Mouse (Mus musculus): ENCODE data around the gene Ranbp1. TPM values are rescaled to one million over a fixed set of nuclear protein-coding genes. Genes with fewer than 3 reads are reported as not detected.
"Not testable (repeated sequence)": the region's sequence is repeated elsewhere in the genome, so short reads cannot be mapped to it uniquely, and the experiment has no call there.

Ranbp1 gene
- total RNA-seq (2021), result 100 to 1,000 TPM; 123 to 127 TPM
- long read RNA-seq, experiment 1, transcript Ranbp1-202 (6 exons, 1,085 nt), result major isoform, 265 of 294 reads
- long read RNA-seq, experiment 1, partial matches to known transcripts, result 23 of 294 reads
- long read RNA-seq, experiment 1, other reads (novel, unspliced or antisense), result 6 of 294 reads
- long read RNA-seq, experiment 2, transcript Ranbp1-202 (6 exons, 1,085 nt), result major isoform, 163 of 170 reads
- long read RNA-seq, experiment 2, partial matches to known transcripts, result 5 of 170 reads
- long read RNA-seq, experiment 2, other reads (novel, unspliced or antisense), result 2 of 170 reads

DNA sequence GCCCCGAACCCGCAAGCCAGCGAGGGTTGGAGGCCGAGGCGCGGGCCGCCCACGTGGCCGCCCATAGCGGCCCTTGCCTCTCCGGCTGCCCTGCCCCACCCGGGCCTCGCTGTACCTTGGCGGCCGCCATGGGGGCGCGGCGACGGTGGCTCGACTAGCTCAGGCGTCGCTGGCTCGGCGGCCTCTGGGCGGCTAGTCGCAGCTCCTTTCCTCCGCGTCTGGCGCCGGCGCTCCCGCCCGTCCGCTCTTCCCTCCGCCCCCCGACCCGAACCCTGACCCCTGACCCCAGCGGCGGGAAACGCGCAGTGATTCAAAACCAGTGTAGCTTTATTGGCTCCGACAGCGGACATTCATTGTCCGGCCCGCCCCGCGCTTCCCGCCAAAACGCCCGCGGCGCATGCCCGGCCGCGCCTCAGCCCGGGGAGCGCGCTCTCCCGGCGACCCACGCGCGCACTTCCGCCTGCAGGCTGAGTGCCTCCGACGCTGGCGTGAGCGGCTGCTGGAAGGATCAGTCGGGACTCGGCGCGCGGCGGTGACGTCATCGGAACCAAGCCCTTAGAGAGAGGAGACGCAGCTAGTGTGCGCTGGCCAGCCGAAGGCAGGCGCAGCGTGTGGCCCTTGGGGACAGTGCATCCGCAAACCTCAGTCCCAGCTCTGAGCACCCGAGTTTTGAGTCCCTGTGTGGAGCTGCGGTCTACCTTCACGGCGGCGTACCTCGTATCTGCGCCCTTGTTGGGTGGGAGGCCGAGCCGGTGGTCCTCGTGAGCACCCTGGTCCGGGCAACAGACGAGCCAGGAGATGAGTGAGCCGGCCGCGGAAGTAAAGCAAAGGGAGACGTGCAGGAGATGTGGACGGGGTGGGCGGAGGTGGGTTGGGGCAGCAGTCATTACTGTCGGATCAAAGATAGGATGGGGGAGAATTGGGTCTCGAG, at the start of gene Ranbp1, which contains the start of gene Trmt2a:
Gene Ranbp1, minus strand, starts transcription at position 300 of the 931 bp plus-strand sequence.
Gene Trmt2a, plus strand, starts transcription at position 247 of the 931 bp plus-strand sequence.
- peak; percentile 98 for DNase-seq

- not testable (repeated sequence) for DNase-seq
These were observed 41.1 kb upstream of the Ranbp1 start for GRCm38 (mm10) chr16:18289614-18290013.

GRCm38 (mm10) chr16:18289067-18289588, 40.6 kb upstream of the Ranbp1 start, which contains the start of gene Dgcr8:
Dgcr8 (minus strand) TSS chr16:18289246.
- peak; percentile 99 for DNase-seq

DNA sequence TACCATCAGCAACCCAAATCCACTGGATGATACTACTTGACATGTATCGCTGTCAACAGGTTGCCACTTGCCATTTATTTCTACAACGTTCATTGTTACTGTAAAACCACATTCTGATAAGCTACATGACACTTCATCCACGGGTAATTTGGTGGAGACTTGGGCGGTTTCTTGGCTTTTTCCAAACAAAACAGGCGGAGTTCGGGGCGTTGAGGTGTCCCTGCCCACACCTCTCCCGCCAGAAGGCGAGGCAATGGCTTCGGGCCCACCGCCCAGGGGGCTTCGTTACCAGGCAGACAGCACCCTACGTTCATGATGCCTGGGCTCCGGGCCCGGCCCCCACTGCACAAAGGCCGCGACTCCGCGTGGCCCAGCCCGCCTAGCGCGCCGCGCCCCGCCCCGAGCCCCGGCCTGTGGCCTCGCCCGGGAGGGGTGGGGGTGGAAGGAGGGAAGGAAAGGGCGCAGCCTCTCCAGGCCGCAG, 40.1 kb upstream of the Ranbp1 start:
- peak; percentile 88 for DNase-seq

DNA sequence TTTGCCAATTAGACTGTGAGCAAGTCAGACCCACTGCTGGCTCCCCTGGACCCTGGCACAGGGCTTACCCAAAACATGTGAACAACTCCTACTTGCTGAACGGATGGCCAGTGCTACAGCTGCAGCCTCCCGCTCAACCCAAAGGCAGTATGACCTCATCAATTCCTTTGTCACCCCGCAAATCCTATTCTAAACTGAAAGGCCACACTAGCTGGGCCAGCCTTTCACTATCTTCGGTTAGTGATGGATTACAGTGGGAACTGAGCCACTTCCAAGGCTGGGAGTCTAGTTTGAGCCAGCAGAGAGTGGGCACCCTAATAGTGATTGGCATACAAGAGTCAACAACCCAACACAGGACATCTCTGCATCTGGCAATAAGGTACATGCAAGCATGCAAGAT, 39.6 kb upstream of the Ranbp1 start:
- peak; percentile 31 for DNase-seq

GRCm38 (mm10) chr16:18275166-18275565, 26.6 kb upstream of the Ranbp1 start:
- no peak for DNase-seq

GRCm38 (mm10) chr16:18268182-18268581, 19.6 kb upstream of the Ranbp1 start:
- no peak for DNase-seq

DNA sequence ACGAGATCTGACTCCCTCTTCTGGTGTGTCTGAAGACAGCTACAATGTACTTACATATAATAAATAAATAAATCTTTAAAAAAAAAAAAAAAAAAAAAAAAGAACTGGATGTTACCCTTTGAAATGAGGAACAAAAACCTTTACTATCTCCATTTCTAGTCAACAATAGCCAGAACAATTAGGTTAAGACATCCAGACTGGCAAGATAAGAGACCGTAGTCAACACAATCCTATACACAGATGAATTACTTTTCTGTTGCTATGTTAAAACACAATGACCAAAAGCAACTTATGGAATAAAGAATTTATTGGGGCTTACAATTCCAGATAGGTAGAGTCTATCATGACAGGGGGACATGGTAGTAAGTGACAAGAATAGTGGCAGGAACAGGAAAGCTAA, 16.5 kb upstream of the Ranbp1 start:
- DNase-seq, result no peak

GRCm38 (mm10) chr16:18258221-18258620, 9.7 kb upstream of the Ranbp1 start, which contains the start of gene Gm49776:
Gm49776 (minus strand) TSS chr16:18258321.
- DNase-seq, result no peak

GRCm38 (mm10) chr16:18253866-18254265, 5.3 kb upstream of the Ranbp1 start:
- no peak for DNase-seq

GRCm38 (mm10) chr16:18252736-18253135, 4.2 kb upstream of the Ranbp1 start:
- DNase-seq, result no peak

DNA sequence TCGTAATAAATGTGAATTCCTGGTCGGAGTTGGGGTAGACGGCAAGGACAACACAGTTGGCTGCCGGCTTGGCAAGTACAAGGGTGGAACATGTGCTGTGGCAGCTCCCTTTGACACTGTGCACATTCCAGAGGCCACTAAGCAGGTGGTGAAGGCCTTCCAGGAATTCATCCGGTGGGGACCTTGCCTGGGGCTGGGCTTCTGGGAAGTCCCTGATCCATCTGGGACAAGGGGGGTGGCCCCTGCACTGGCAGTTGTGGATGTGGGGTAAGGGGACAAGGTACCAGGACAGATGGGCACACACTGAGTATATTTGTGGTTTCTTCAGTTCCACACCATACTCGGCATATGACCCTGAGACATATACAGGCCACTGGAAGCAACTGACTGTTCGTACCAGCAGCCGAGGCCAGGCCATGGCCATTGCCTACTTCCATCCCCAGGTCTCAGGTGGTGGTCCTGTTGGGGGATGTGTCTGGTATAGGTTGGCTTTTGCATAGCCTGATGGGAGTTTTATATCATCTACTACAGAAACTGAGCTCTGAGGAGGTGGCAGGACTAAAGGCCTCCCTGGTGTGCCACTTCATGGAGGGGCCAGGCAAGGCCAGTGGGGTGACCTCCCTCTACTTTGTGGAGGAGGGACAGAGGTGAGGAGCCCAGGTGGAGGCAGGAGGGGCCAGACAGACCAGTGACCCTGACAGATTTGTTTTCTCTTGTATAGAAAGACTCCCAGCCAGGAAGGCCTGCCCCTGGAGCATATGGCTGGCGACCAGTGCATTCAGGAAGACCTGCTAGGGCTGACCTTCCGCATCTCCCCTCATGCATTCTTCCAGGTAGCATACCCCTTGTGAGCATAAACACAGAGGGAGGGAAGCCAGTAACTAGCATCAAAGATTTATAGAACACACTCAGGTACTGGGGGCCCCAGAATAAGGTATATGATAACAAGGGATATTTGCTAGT, 2.6 kb upstream of the Ranbp1 start:
- DNase-seq, result no peak

- no peak for DNase-seq
These were observed 1.7 kb upstream of the Ranbp1 start for GRCm38 (mm10) chr16:18250231-18250630.

GRCm38 (mm10) chr16:18249364-18249967, 934 bp upstream of the Ranbp1 start:
- peak; percentile 56 for DNase-seq

DNA sequence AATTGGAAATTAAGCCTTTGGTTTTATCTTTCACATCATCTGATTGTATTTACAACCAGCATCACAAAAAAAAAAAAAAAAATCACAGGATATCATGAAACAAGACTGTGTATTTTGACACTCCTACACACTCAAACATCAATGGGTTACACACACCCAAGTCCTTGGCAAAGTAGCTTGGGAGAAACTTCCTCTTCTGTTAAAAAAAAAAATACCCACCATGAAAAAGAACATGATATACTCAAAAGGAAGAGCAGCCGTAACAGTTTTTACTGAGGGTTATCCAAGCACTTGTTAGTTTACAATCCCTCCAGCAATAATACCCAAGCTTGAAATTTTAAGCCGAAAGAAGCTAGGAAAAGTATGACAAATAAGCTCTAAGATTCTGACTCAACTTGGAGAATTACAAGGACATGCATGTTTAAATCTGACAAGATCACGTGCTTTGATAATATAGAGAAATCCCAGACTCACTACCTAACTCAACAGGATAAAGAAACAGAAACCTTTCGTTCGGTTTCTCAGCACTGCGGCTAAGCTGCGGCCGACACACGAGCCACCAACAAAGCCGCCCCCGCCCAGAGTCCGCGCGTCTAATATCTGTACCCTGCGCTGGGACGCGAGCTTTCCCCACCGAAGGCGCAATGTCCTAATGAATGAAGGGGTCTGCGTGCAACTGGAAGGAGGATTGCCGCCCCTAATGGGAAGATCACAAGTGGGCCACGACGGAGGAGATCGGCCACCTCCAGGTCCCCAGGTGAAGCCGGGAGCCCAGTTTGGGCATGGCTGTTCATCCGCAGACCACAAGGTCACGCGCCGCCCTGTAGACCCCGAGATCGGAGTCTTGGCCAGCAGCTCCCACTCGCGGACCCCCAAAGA, 772 bp downstream of the Ranbp1 start:
- DNase-seq, result peak; percentile 56

DNA sequence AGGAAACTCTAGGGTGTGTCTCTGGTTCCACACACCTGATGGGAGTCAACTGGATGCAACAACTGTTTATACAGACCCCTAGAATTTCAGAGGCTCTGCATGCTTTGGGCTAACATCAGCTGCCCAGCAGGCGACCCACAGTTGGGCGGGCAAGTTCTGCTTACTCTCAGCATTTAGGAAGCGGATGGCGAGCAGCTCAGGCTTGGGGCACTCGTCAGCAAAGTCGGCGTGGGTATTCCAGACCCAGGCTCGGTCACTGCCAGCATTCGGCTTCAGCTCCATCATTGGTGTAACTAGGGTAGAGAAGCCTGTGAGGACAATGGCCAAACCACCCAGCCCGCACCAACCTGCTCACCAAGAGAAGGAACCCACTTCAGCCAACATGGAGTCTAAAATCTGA, 7.0 kb downstream of the Ranbp1 start:
- no peak for DNase-seq

- DNase-seq, result no peak
These were observed 11.6 kb downstream of the Ranbp1 start for GRCm38 (mm10) chr16:18236676-18237501.

GRCm38 (mm10) chr16:18235389-18236065, 13.0 kb downstream of the Ranbp1 start:
- peak; percentile 78 for DNase-seq

Measured in adrenal gland, postnatal 10 days (tissue).